Mouse (Mus musculus) retina, postnatal 1 day (tissue): ENCODE measurements around the gene Tbc1d24.
"Not testable (repeated sequence)": the region's sequence is repeated elsewhere in the genome, so short reads cannot be mapped to it uniquely, and the experiment has no call there.

Source experiments
- DNase-seq: peaks from one replicate; pipeline ENCODE4 v3.0.0-alpha.2; 2012

Gene Tbc1d24

GRCm38 (mm10) chr17:24140845-24141424 is 64.4 kb downstream of the Tbc1d24 start:
- peak; percentile 19 for DNase-seq

- no peak for DNase-seq
These were observed 65.4 kb downstream of the Tbc1d24 start for GRCm38 (mm10) chr17:24139968-24140367.

GRCm38 (mm10) chr17:24139256-24139655 is 66.1 kb downstream of the Tbc1d24 start:
- no peak for DNase-seq

- DNase-seq = no peak
These were observed 68.0 kb downstream of the Tbc1d24 start for GRCm38 (mm10) chr17:24137226-24137880.

GRCm38 (mm10) chr17:24134062-24134461 is 71.3 kb downstream of the Tbc1d24 start:
- DNase-seq = no peak

GRCm38 (mm10) chr17:24132919-24133318 is 72.4 kb downstream of the Tbc1d24 start:
- DNase-seq = not testable (repeated sequence)

GRCm38 (mm10) chr17:24131570-24131969 is 73.8 kb downstream of the Tbc1d24 start:
- DNase-seq = no peak

- not testable (repeated sequence) for DNase-seq
These were observed 76.1 kb downstream of the Tbc1d24 start for GRCm38 (mm10) chr17:24129246-24129645.

GRCm38 (mm10) chr17:24127592-24127991 is 77.8 kb downstream of the Tbc1d24 start:
- no peak for DNase-seq

- no peak for DNase-seq
These were observed 78.6 kb downstream of the Tbc1d24 start for GRCm38 (mm10) chr17:24126801-24127200.
